Mouse (Mus musculus) forebrain, embryonic 10.5 days (tissue): ENCODE results near the gene Ehd4. TPM values are rescaled to one million over a fixed set of nuclear protein-coding genes. Genes with fewer than 3 reads are reported as not detected.

ENCODE experiments used
- DNase-seq: peaks from one replicate; pipeline ENCODE4 v3.0.0-alpha.2; 2017; ENCODE audit warnings: low spot score; ENCODE audit errors: extremely low spot score
- H3K27ac ChIP-seq: fragments of 300-500 bp; sonication (generic); 2 replicates; pipeline ENCODE4 v1.5.1; 2016; ENCODE audit warnings: mild to moderate bottlenecking
- H3K27me3 ChIP-seq: fragments of 300-500 bp; sonication (generic); 2 replicates; pipeline ENCODE4 v1.6.1; 2016; ENCODE audit warnings: mild to moderate bottlenecking; ENCODE audit not compliant: poor library complexity, severe bottlenecking
- H3K36me3 ChIP-seq: fragments of 300-500 bp; sonication (generic); replicated peaks from 2 replicates; pipeline ENCODE4 v1.6.1; 2016; ENCODE audit warnings: mild to moderate bottlenecking, moderate library complexity
- H3K4me1 ChIP-seq: fragments of 300-500 bp; sonication (generic); 2 replicates; pipeline ENCODE4 v1.6.1; 2016
- H3K4me3 ChIP-seq: fragments of 300-500 bp; sonication (generic); 2 replicates; pipeline ENCODE4 v1.5.1; 2016; ENCODE audit warnings: mild to moderate bottlenecking, moderate library complexity
- H3K9me3 ChIP-seq: fragments of 300-500 bp; sonication (generic); 2 replicates; pipeline ENCODE4 v1.6.1; 2016; ENCODE audit warnings: mild to moderate bottlenecking, moderate library complexity
- WGBS: fragments of 180-500 bp; shearing (Covaris S2); methylation state at CpG from one replicate; pipeline ENCODE4 v1.1.7; 2016; 5-methylcytosine and 5-hydroxymethylcytosine counted together
- polyA plus RNA-seq: library from polyadenylated mRNA; unstranded; fragments of >200 nt; fragmentation: Nextera tagmentation; extraction: Ambion mirVana; gene quantifications from 2 replicates; pipeline ENCODE4 v1.2.1, GENCODE M21; 2016

Ehd4 gene
- polyA plus RNA-seq, 1 experiment from 2014 or later = 23.7 TPM

DNA sequence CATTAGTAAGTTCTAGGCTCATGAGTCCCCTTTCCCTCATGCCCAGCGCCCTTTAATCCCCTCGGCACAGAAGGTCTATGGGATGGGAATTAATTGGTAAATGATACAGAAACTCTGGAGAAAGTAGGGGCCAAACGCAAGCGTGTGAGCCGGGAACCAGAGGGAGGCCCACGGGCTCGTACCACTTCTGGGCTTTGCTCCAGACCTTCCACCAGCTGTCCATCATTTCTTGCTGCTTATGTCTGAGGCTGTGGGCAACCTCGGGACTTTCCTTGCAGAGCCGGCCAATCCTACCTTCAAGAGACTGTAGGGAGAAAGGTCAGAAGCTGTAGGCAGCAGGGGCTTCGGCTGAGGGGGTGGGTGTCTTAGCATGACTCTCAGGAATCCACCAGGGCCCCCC, 98.5 kb downstream of the Ehd4 start:
- no peak overlapping the region for H3K4me3 ChIP-seq
- no peaks in the 10 kb centered on the region for H3K36me3 ChIP-seq
- no peaks in the 10 kb centered on the region for H3K27me3 ChIP-seq
- no peaks in the 10 kb centered on the region for H3K9me3 ChIP-seq
- peaks cover 18% of the 10 kb centered on the region for H3K4me1 ChIP-seq
- H3K27ac ChIP-seq = no peak overlapping the region
- 89% methylated on average over 10 of the region's 10 CpGs for WGBS
- no peak for DNase-seq

DNA sequence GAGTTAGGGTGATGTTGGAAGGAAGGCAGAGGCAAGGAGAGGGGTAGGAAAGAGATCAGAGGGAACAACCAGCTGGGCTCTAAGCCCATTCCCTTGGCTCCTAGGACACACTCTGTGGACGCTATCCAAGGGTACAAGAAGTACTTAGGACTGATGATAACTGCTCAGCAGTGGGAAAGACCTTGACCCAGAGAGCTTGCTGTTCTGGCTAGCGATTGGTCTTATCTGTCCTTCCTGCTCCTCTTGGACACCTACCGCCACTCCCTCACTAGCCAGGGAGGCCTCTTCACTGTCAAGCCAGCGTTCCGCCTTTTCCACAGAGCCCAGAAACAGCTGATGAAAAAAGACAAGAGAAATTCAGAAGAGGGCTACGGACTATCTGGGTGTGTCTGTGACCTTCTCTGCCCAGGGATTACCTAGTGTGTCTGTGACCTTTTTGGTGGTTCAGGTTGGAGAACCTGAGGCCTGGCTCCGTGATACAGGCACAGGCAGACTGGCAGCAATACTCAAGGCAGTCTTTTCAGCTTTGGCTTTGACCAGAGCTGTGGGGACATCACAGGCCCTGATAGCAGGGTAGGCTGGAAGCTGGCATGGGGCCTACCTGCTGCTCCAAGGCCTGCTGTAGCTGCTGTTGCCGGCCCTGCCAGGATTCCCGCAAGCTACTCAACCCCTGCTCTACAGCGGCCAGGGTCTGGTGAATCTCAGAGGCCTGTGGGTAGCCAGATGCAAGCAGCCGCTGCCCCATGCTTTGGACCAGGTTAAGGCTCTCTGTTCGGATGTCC, 99.4 kb downstream of the Ehd4 start:
- Histone ChIP-seq H3K36me3 (no peaks in the 10 kb centered on the region), H3K27ac (no peak overlapping the region), H3K4me3 (no peak overlapping the region), H3K9me3 (no peaks in the 10 kb centered on the region), H3K4me1 (peaks cover 8% of the 10 kb centered on the region), H3K27me3 (no peaks in the 10 kb centered on the region)
- 91% methylated on average over 12 of the region's 12 CpGs for WGBS
- no peak for DNase-seq

DNA sequence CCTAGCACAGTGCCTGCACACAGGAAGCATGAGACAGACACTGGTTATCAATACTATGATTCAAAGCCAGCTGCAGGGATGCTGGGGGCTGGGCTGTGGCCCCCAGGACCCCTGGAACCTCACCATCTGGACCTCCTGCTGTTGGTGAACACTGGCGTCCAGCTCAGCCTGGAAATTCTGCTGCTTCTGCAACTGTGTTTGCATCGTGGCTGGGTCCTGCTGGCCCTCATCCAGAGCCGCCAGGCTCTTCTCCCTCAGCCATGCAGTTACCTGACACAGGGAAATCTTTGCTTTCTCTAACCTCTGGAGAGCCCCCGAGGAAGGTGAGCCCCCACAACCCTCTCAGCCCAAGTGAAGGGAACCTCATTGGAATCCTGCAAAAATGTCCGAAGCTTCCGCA, 103.0 kb downstream of the Ehd4 start:
- H3K4me3 ChIP-seq = no peak overlapping the region
- H3K36me3 ChIP-seq = no peaks in the 10 kb centered on the region
- no peaks in the 10 kb centered on the region for H3K27me3 ChIP-seq
- WGBS = 74% methylated on average over 6 of the region's 6 CpGs
- H3K4me1 ChIP-seq = peaks cover under 1% of the 10 kb centered on the region; the same call in 1 of the 2 replicates
- no peaks in the 10 kb centered on the region for H3K9me3 ChIP-seq
- DNase-seq = no peak
- H3K27ac ChIP-seq = no peak overlapping the region

DNA sequence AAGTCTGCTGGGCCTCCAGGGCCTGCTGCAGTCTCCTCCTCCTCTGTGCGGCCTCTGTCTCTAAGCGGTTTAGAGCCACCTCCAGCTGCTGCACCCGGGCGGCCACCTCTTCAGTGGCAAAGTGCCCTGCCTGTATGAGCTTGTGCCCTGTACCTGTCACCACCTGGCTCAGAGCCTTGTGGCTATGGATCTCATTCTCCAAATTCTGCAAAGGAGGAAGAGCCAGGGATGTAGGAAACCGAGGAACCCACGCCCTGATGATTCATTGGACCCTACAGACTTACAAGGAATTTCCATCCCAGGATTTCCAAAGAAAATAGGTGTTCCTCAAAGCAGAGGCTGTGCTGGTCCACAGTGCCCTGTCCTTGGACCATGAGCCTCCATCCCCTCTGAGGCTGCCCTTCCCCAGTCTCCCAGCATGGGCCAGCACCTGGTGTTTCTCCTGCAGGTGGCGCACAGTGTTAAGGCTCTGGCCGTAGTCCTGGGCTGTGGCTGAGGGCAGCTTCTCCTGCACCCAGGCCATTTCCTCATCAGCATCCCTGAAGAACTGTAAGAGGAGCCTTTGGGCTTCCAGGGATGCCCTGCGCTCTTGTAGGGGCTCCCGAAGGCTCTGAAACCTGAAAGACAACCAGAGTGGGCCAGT, 104.7 kb downstream of the Ehd4 start:
- 58% methylated on average over 10 of the region's 10 CpGs for WGBS
- H3K4me1 ChIP-seq = peaks cover 7% of the 10 kb centered on the region
- no peaks in the 10 kb centered on the region for H3K27me3 ChIP-seq
- DNase-seq = peak; percentile 26
- H3K4me3 ChIP-seq = no peak overlapping the region
- H3K9me3 ChIP-seq = no peaks in the 10 kb centered on the region
- no peak overlapping the region for H3K27ac ChIP-seq
- no peaks in the 10 kb centered on the region for H3K36me3 ChIP-seq

DNA sequence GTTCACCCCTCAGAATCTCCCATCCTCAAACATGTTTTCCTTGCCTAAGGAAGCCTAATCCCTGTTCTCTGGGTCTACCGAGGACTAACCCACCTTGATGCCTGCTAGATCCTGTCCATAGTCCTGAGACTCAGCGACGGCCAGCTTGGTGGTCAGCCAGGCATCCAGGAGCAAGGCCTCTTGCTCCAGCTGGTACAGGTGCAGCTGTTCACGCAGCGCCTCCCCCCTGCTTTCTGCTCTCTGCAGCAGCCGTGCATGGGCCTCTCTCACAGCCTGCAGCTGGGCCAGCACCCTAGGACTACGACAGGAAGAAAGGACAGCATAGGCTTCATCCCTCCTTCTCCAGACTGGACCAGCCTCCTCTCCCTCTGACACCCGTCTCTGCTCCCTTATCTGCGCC, 106.2 kb downstream of the Ehd4 start:
- Histone ChIP-seq H3K36me3 (no peaks in the 10 kb centered on the region), H3K9me3 (no peaks in the 10 kb centered on the region), H3K27me3 (no peaks in the 10 kb centered on the region), H3K4me3 (no peak overlapping the region), H3K4me1 (peaks cover 15% of the 10 kb centered on the region), H3K27ac (no peak overlapping the region)
- WGBS = 79% methylated on average over 9 of the region's 9 CpGs
- no peak for DNase-seq

DNA sequence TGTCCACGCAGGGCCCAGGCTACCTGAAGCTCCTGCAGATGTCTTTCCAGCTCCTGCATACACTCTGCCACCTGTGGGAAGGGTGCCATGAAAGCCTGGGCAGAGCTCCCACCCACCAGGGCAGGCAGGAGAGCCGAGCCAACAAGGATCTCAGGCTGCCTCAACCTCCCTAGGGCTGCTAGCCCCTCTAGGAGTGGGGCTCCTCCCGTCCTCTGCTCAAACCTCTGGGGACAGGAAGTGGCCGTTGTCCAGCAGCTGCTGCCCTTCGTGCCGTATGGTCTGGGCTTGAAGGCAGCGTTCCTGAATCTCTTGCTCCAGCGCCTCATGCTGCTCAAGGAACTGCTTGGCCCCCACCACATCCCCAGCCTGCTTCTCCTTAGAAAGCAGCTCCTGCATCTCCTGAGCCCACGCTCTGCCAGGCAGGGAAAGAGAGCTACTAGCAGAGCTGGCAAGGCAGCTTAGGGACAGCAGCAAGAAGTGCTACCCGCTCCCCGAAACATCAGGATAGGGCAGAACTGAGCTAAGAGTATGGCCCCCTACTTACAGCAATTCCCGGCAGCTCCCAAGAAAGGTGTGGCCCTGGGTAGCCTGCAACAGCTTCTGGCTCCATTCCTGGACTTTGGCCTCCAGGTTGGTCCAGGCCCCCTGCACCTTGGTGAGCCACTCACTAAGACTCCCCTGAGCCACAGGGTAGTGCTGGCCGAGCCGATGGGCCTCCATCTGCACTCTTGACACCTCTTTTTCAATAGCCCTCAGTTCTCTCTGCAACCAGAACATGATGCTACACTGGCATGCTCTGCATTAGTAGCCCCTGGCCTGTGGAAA, 107.7 kb downstream of the Ehd4 start:
- H3K27me3 ChIP-seq = no peaks in the 10 kb centered on the region
- peaks cover 10% of the 10 kb centered on the region for H3K36me3 ChIP-seq
- 0 out of 2 replicates have a peak overlapping the region, but pooled peaks have one; percentile 15 for H3K27ac ChIP-seq
- peaks cover 15% of the 10 kb centered on the region for H3K4me1 ChIP-seq
- H3K9me3 ChIP-seq = no peaks in the 10 kb centered on the region
- 75% methylated on average over 14 of the region's 14 CpGs for WGBS
- no peak overlapping the region for H3K4me3 ChIP-seq
- no peak for DNase-seq

DNA sequence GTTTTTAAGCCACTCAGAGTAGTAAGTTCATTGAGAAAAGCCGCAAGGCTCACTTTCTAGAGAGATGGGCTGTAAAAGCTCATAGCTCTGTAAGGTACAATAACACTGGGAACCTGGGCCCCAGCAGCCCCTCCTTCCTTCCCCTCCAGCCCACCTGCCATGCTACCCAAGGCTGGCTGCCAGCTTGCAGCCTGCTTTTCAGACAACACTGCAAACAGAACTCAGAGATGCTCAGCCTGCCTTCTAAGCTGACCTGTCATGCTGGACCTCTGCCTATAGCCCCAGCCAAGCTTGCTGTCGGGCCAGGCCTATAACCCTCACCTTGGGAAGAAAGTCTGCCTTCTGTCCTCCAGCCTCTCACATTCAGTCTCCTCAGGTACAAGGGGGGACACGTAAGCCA, 109.7 kb downstream of the Ehd4 start:
- Histone ChIP-seq H3K27me3 (no peaks in the 10 kb centered on the region), H3K4me3 (no peak overlapping the region), H3K4me1 (peaks cover 15% of the 10 kb centered on the region), H3K9me3 (no peaks in the 10 kb centered on the region), H3K36me3 (peaks cover 30% of the 10 kb centered on the region), H3K27ac (no peak overlapping the region)
- DNase-seq = no peak
- WGBS = 86% methylated on average over 3 of the region's 3 CpGs

DNA sequence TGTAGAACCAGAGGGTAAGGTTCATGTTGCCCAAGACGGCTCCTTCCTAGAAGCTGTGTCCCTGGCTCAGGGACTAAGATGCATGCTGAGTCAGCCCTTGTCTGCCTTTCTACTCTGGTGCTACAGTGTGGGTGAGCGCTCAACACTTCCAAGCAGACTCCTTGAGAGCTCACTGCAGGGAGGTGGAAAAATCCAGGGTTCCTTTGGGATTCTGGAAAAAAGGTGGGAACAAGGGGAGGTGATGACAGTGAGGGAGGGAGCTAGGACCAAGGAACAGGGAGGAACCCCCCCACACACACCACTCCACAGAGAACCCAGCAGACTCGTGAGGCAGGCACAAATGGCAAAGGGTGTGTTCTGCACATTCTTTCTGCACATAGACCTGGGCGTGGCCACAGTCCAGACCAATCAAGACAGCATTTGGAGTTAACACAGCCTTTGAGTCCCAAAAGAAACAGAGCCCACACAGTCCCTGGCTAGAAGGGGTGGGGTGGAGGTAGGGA, 110.3 kb downstream of the Ehd4 start:
- Histone ChIP-seq H3K36me3 (peaks cover 36% of the 10 kb centered on the region), H3K27me3 (no peaks in the 10 kb centered on the region), H3K4me1 (peaks cover 15% of the 10 kb centered on the region), H3K27ac (no peak overlapping the region), H3K4me3 (no peak overlapping the region), H3K9me3 (no peaks in the 10 kb centered on the region)
- WGBS = 63% methylated on average over 4 of the region's 4 CpGs
- no peak for DNase-seq

DNA sequence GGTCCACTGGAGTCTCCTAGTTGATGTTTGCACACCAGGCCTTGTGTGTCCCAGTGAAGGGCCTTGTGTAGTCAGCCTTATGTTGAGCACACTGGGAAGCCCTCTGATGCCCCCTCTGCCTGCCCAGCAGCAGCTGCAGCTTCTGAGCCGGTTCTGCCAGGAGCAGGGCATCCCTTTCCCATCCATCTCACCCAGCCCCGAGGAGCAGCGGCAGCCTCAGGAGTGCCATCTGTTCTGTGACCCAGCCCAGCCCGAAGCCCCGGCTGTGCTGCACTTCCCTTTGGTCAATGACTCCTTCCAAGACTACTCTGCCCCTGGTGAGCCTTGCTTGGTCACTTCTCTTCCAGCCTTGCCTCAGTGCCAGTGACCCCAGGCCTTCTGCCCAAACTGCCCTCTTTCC, 113.4 kb downstream of the Ehd4 start:
- no peak for DNase-seq
- peaks cover 67% of the 10 kb centered on the region for H3K36me3 ChIP-seq
- H3K9me3 ChIP-seq = no peaks in the 10 kb centered on the region
- WGBS = 90% methylated on average over 5 of the region's 5 CpGs
- peaks cover 11% of the 10 kb centered on the region for H3K4me1 ChIP-seq
- no peak overlapping the region for H3K27ac ChIP-seq
- H3K27me3 ChIP-seq = no peaks in the 10 kb centered on the region
- H3K4me3 ChIP-seq = no peak overlapping the region

Other genes starting within 250 kb of the Ehd4 start
- 3.5 and 3.7 TPM in 2 replicates for gene Mapkbp1, start 181.9 kb downstream of the Ehd4 start, polyA plus RNA-seq
- 22.3 and 24.9 TPM in 2 replicates for gene Jmjd7, start 127.1 kb downstream of the Ehd4 start, polyA plus RNA-seq
- gene Gm28042, start 127.1 kb downstream of the Ehd4 start, polyA plus RNA-seq = 4.2 and 5.9 TPM in 2 replicates
- gene Pla2g4b, start 121.2 kb downstream of the Ehd4 start, polyA plus RNA-seq = 2.0 and 2.6 TPM in 2 replicates
- 0.04 TPM in 1 of 2 replicates, not detected in the other for gene Pla2g4e, start 90.7 kb upstream of the Ehd4 start, polyA plus RNA-seq
- gene Pla2g4d, start 134.6 kb upstream of the Ehd4 start, polyA plus RNA-seq = 0.11 and 0.15 TPM in 2 replicates
- gene Pla2g4f, start 159.6 kb upstream of the Ehd4 start, polyA plus RNA-seq = not detected in 2 replicates
- 23.5 and 26.6 TPM in 2 replicates for gene Vps39, start 198.5 kb upstream of the Ehd4 start, polyA plus RNA-seq
- gene Ganc, start 249.3 kb upstream of the Ehd4 start, polyA plus RNA-seq = 6.6 and 7.5 TPM in 2 replicates
- gene Tmem87a, start 249.5 kb upstream of the Ehd4 start, polyA plus RNA-seq = 5.6 TPM in 2 replicates